Mouse (Mus musculus) T-helper 1 cell (primary cell): ENCODE results near the gene Tmem220.

Experiments used
- in situ Hi-C: fragments of 300-600 bp; cut with MboI, MseI; formaldehyde crosslinking; loops from one replicate; pipeline ENCODE4 v1.15.1; 2025; ENCODE audit warnings: high pct_unique_total_duplicates

Tmem220 gene

GRCm38 (mm10) chr11:67052321-67052952 is 27.5 kb downstream of the Tmem220 start, which contains the start of the genes Adprm and Sco1:
Gene Adprm, minus strand, starts transcription at chr11:67052594.
Gene Sco1, plus strand, starts transcription at chr11:67052670.
- in situ Hi-C loops: no loop called here

- in situ Hi-C loops: no loop called here
Observed at GRCm38 (mm10) chr11:67054754-67055365, 29.9 kb downstream of the Tmem220 start.

GRCm38 (mm10) chr11:67061311-67061710 is 36.4 kb downstream of the Tmem220 start:
- in situ Hi-C loops: no loop called here

- in situ Hi-C loops: no loop called here
Observed at GRCm38 (mm10) chr11:67062726-67063125, 37.8 kb downstream of the Tmem220 start.

GRCm38 (mm10) chr11:67067741-67068140 is 42.8 kb downstream of the Tmem220 start:
- in situ Hi-C loops: no loop called here

- in situ Hi-C loops: no loop called here
Observed at GRCm38 (mm10) chr11:67072615-67073130, 47.7 kb downstream of the Tmem220 start.

GRCm38 (mm10) chr11:67075036-67075435 is 50.1 kb downstream of the Tmem220 start:
- in situ Hi-C loops: no loop called here

GRCm38 (mm10) chr11:67076781-67077180 is 51.8 kb downstream of the Tmem220 start:
- in situ Hi-C loops: no loop called here

GRCm38 (mm10) chr11:67077435-67077834 is 52.5 kb downstream of the Tmem220 start:
- in situ Hi-C loops: no loop called here

- in situ Hi-C loops: no loop called here
Observed at GRCm38 (mm10) chr11:67078000-67078399, 53.0 kb downstream of the Tmem220 start, which contains the start of gene Myh3. Gene Myh3, plus strand, starts transcription at chr11:67078300.

- in situ Hi-C loops: no loop called here
Observed at GRCm38 (mm10) chr11:67078888-67079287, 53.9 kb downstream of the Tmem220 start.

- in situ Hi-C loops: loop anchor here (5.0 kb wide), 1 partner anchor 52 kb away; the partner anchor contains the start of gene Tmem220
Observed at GRCm38 (mm10) chr11:67079740-67080139, 54.8 kb downstream of the Tmem220 start.

- in situ Hi-C loops: loop anchor here (5.0 kb wide), 1 partner anchor 53 kb away; the partner anchor contains the start of gene Tmem220
Observed at GRCm38 (mm10) chr11:67080168-67080567, 55.2 kb downstream of the Tmem220 start.

GRCm38 (mm10) chr11:67081125-67081649 is 56.2 kb downstream of the Tmem220 start:
- in situ Hi-C loops: loop anchor here (5.0 kb wide), 1 partner anchor 54 kb away; the partner anchor contains the start of gene Tmem220

- in situ Hi-C loops: loop anchor here (5.0 kb wide), 1 partner anchor 55 kb away; the partner anchor contains the start of gene Tmem220
Observed at GRCm38 (mm10) chr11:67082188-67082587, 57.2 kb downstream of the Tmem220 start.

- in situ Hi-C loops: loop anchor here (5.0 kb wide), 1 partner anchor 55 kb away; the partner anchor contains the start of gene Tmem220
Observed at GRCm38 (mm10) chr11:67082793-67083192, 57.8 kb downstream of the Tmem220 start.

GRCm38 (mm10) chr11:67083239-67083638 is 58.3 kb downstream of the Tmem220 start:
- in situ Hi-C loops: loop anchor here (5.0 kb wide), 1 partner anchor 56 kb away; the partner anchor contains the start of gene Tmem220

GRCm38 (mm10) chr11:67083712-67084340 is 58.9 kb downstream of the Tmem220 start:
- in situ Hi-C loops: loop anchor here (5.0 kb wide), 1 partner anchor 57 kb away; the partner anchor contains the start of gene Tmem220
